Mouse (Mus musculus): Measurements from ENCODE around the gene Psmc6. TPM values are rescaled to one million over a fixed set of nuclear protein-coding genes. Genes with fewer than 3 reads are reported as not detected.

The Psmc6 gene
- polyA plus RNA-seq, 1 experiment from 2014 or later: 146 TPM

DNA sequence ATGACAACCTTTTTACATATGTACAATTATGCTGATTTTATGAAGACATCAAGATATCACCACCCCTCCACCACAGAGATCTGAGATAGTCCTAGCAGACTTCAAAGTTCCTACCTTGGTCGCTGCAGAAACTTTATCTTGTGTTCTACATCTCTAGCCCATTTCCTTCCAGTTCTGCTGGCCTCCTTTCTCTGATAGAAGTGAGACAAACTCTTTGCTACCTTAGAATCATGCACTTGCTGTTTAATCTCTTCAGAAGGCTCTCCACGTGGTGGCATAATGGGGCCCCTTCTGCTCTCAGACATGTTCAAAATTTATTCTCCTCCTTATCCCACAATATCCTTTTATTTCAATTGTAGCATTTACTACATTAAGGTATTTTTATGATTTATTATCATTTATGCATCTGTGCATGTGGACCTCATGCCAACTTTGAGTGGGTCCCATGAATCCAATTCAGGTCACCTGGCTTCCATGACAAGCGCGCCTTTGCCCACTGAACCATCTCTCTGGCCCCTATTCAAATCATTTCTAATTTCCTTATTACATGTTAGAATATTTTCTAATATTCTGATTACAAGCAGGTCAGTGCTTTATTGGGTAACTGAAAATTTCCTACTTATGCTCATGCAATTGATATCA, 1.4 kb upstream of the Psmc6 start:
- no peak for DNase-seq (ENCODE audit: low spot score)
- Histone ChIP-seq H3K4me2 (ENCODE audit: low read length) (no peak overlapping the region), H3K4me3 (replicated peaks; ENCODE audit: low read depth, low read length) (no peak overlapping the region), H3K36me3 (ENCODE audit: insufficient read depth, low read length) (0 out of 2 replicates have a peak, but pooled peaks cover 6% of the 10 kb centered on the region), H3K27me3 (ENCODE audit: insufficient read depth, low read length) (no peaks in the 10 kb centered on the region), H3K9ac (ENCODE audit: low read depth, low read length) (no peak overlapping the region), H3K4me1 (replicated peaks; ENCODE audit: insufficient read depth, low read length) (no peaks in the 10 kb centered on the region), H3K9me3 (replicated peaks; ENCODE audit: low read length) (no peaks in the 10 kb centered on the region), H3K27ac (no peak overlapping the region)
- TF ChIP-seq CTCF (IDR thresholded peaks at IDR 0.05; ENCODE audit: low read depth): no peak
- WGBS: 87% methylated on average over 4 of the region's 4 CpGs
- no peak for ATAC-seq (replicated peaks; ENCODE audit: low FRiP score, low read depth)

DNA sequence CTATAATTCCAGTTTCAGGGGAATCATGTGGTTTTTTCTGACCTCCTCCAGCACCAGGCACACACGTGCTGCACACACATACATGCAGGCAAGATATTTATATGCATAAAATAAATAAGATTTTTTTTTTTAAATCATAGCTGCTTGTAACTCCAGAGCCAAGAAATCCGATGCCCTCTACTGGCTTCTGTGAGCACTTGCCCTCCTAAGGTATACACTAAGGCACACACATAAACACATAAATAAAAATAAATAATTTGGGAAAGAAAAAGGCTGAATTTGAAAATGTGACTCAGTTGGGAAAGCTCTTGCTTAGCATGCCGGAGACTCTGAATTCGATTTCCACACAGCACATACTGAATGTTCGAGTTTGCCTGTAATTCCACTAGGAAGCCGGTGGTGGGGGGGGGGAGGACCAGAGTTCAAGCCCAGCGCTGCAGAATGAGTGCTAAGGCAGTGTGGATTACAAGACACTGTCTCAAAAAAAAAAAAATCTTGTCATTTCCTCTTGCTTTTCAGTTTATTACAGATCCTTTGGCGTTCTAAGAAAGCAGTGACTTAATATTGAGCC, 485 bp upstream of the Psmc6 start:
- Histone ChIP-seq H3K4me1 (replicated peaks; ENCODE audit: insufficient read depth, low read length) (no peaks in the 10 kb centered on the region), H3K4me2 (ENCODE audit: low read length) (peak overlapping the region; percentile 52), H3K36me3 (ENCODE audit: insufficient read depth, low read length) (0 out of 2 replicates have a peak, but pooled peaks cover 12% of the 10 kb centered on the region), H3K27ac (no peak overlapping the region), H3K9ac (ENCODE audit: low read depth, low read length) (no peak overlapping the region), H3K9me3 (replicated peaks; ENCODE audit: low read length) (no peaks in the 10 kb centered on the region), H3K4me3 (replicated peaks; ENCODE audit: low read depth, low read length) (peak overlapping the region; percentile 95), H3K27me3 (ENCODE audit: insufficient read depth, low read length) (no peaks in the 10 kb centered on the region)
- DNase-seq (ENCODE audit: low spot score) (peak; percentile 55), ATAC-seq (replicated peaks; ENCODE audit: low FRiP score, low read depth) (peak; percentile 26)
- TF ChIP-seq CTCF (IDR thresholded peaks at IDR 0.05; ENCODE audit: low read depth): no peak; the same call in 1 of the 2 replicates
- WGBS: 15% methylated on average over 8 of the region's 8 CpGs

DNA sequence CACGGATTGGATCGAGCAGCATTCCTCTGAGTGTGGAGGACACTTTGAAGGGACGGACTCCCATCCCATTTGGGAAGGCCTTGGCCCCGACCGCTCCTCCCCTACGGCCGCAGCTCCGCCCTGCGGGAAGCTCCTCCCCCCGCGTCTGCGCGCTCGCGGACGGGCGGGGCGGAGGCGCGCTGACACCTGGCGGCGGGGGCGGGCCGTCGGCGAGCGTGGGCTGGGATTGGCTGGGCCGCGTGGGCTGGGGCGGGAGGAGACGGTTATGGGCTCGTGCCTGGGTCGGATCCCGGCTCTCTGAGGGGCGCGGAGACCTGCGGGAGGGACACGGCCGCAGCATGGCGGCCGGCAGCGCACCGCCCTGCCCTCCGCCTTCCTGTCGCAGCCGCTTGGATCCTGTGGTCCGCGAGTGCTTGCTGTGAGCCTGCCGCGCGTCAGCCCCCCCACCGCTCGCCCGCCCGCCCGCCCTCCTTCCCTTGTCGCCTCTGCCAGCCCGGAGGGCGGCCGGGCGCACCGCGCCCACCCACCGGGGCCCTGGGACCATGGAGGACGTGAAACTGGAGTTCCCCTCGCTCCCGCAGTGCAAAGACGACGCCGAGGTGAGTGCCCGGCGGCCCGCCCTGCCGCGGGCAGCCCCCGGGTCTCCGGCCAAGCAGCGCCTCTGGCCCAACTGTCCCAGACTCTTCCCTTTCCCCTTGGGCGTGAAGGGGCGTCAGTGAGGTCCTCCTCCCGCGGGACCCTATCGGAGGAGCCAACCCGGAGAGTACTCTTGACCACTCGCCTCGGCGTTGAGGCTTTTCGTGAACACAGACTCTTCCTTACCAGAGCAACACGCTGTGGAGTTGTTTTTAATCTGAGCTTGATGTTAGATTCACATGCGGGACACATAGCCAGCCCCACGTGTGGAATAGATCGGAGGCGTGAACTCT, 21.6 kb downstream of the Psmc6 start, which contains the start of gene Styx:
TSS of gene Styx (plus strand) at position 163 of the 929 bp plus-strand sequence.
- peak within 1 kb of the TSS; percentile 67 for H3K9ac ChIP-seq (ENCODE audit: low read depth, low read length)
- H3K27me3 ChIP-seq (ENCODE audit: insufficient read depth, low read length): no peaks in the 10 kb centered on the region
- peak; percentile 96 for ATAC-seq (replicated peaks; ENCODE audit: low FRiP score, low read depth)
- DNase-seq (ENCODE audit: low spot score): peak; percentile 97
- no peaks in the 10 kb centered on the region for H3K9me3 ChIP-seq (replicated peaks; ENCODE audit: low read length)
- H3K4me1 ChIP-seq (replicated peaks; ENCODE audit: insufficient read depth, low read length): no peaks in the 10 kb centered on the region; the same call in 1 of the 2 replicates
- peak; percentile 17; the same call in 1 of the 2 replicates for TF ChIP-seq CTCF (IDR thresholded peaks at IDR 0.05; ENCODE audit: low read depth)
- WGBS: under 1% methylated on average over 51 of the region's 93 CpGs
- peaks cover 20% of the 10 kb centered on the region for H3K36me3 ChIP-seq (ENCODE audit: insufficient read depth, low read length)
- H3K4me3 ChIP-seq (replicated peaks; ENCODE audit: low read depth, low read length): peak within 1 kb of the TSS; percentile 75
- H3K4me2 ChIP-seq (ENCODE audit: low read length): peak within 1 kb of the TSS; percentile 67
- H3K27ac ChIP-seq: peak within 1 kb of the TSS; percentile 79

DNA sequence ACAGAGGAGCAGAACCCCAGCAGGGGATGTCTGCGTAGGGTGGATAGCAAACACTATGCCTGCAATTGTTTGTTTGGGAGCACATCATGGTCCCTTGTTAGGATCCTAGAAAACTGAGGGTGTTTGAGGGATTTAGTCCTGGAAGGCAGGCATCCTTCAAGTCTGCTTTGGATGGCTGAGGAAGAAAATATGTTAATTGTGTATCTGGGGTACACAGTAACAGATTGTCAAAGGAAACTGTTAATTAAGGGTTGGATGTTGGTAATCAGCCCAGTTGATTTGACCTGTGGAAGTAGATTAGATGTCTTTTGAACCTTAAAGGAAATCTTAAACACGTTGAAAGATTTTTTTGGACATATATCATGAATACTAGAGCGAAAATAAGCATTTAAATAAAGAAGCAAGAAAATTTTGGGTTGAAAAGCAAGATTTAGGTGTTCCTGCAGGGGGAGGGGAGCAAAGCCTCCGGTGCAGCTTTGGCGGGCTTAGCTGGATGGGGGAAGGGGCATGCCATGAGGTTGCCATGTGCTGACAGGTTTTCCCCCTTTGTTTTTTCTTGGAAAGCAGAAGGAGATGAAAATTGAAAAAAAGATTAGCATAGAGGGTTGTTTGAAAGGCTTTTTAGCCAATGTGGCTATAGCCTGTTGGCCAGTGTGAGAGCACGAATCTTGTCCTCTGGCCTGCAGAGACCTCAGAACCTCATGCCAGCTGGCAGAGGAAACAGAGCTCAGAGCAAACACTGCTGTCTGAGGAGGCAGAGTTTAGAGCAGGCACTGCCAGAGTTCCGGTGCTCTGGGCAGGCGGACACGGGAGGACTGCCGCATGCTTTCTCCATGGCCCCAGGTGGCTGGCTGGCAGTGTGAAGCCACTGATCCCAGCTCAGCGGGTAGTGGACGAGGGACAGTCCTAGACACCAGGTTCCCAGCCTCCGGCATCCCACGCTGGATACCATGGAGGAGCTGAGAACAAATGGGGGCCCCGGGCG, 34.9 kb downstream of the Psmc6 start:
- peaks cover 6% of the 10 kb centered on the region for H3K36me3 ChIP-seq (ENCODE audit: insufficient read depth, low read length)
- H3K9ac ChIP-seq (ENCODE audit: low read depth, low read length): no peak overlapping the region
- DNase-seq (ENCODE audit: low spot score) (no peak), ATAC-seq (replicated peaks; ENCODE audit: low FRiP score, low read depth) (no peak)
- H3K4me1 ChIP-seq (replicated peaks; ENCODE audit: insufficient read depth, low read length): no peaks in the 10 kb centered on the region
- H3K4me2 ChIP-seq (ENCODE audit: low read length): no peak overlapping the region
- no peak overlapping the region for H3K27ac ChIP-seq
- no peak overlapping the region for H3K4me3 ChIP-seq (replicated peaks; ENCODE audit: low read depth, low read length)
- H3K27me3 ChIP-seq (ENCODE audit: insufficient read depth, low read length): no peaks in the 10 kb centered on the region
- no peak for TF ChIP-seq CTCF (IDR thresholded peaks at IDR 0.05; ENCODE audit: low read depth)
- WGBS: 86% methylated on average over 16 of the region's 16 CpGs
- H3K9me3 ChIP-seq (replicated peaks; ENCODE audit: low read length): no peaks in the 10 kb centered on the region

DNA sequence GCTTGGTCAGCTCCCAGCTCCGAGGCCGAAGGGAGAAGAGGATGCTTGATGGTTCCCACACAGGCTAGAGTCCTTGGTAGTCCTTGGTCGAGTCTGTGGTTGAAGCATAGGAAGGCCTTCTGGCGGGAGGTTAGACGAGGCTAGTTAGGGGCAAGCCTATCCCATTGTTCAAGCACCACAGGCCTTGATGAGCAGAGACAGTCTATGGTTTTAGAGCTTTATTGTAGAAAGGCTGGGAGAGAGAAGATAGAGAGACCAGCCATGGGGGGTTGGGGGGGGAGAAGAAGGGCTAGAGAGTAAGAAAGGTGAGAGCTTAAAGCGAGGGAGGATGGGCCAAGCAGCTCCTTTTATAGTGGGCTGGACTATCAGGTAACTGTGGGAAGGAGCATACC, 35.6 kb downstream of the Psmc6 start:
- H3K9ac ChIP-seq (ENCODE audit: low read depth, low read length): no peak overlapping the region
- H3K36me3 ChIP-seq (ENCODE audit: insufficient read depth, low read length): peaks cover 12% of the 10 kb centered on the region
- ATAC-seq (replicated peaks; ENCODE audit: low FRiP score, low read depth) (no peak), DNase-seq (ENCODE audit: low spot score) (no peak)
- no peaks in the 10 kb centered on the region for H3K4me1 ChIP-seq (replicated peaks; ENCODE audit: insufficient read depth, low read length)
- no peak overlapping the region for H3K4me2 ChIP-seq (ENCODE audit: low read length)
- WGBS: 89% methylated on average over 6 of the region's 6 CpGs
- H3K4me3 ChIP-seq (replicated peaks; ENCODE audit: low read depth, low read length): no peak overlapping the region
- no peak overlapping the region for H3K27ac ChIP-seq
- H3K27me3 ChIP-seq (ENCODE audit: insufficient read depth, low read length): no peaks in the 10 kb centered on the region
- no peak for TF ChIP-seq CTCF (IDR thresholded peaks at IDR 0.05; ENCODE audit: low read depth)
- no peaks in the 10 kb centered on the region; the same call in 1 of the 2 replicates for H3K9me3 ChIP-seq (replicated peaks; ENCODE audit: low read length)

Data from kidney, postnatal 0 days (tissue).